Mouse (Mus musculus): ENCODE measurements around the gene Zyx. TPM values are rescaled to one million over a fixed set of nuclear protein-coding genes. Genes with fewer than 3 reads are reported as not detected.
A peak's percentile ranks its signal among the peaks of the same experiment; 100 is the strongest.

Gene Zyx
- polyA plus RNA-seq, 1 experiment from 2014 or later: 54.9 TPM

DNA sequence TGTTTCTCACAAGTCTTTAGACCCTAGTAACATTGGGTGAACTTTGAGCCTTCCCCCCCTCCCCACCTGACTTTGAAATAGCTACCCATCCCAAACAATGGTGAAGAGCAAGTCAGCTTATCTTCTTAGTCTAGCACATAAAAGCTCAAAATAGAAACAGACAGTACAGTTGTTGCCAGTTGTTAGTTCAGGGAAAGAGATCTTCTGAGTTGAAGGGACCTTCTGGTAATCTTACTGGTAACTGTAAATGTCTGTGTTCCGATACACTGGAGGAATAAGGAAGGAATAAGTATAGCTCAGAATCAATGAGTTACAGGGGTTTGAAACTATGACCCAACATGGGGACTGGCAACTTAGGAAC, 3.0 kb downstream of the Zyx start:
- no peak for ATAC-seq (replicated peaks)
- Histone ChIP-seq H3K27ac (no peak overlapping the region), H3K36me3 (replicated peaks) (peaks cover under 1% of the 10 kb centered on the region; the same call in 1 of the 2 replicates), H3K4me1 (peaks cover 38% of the 10 kb centered on the region), H3K4me3 (no peak overlapping the region), H3K4me2 (0 out of 2 replicates have a peak overlapping the region, but pooled peaks have one; percentile 95), H3K9ac (no peak overlapping the region), H3K9me3 (no peaks in the 10 kb centered on the region), H3K27me3 (replicated peaks) (no peaks in the 10 kb centered on the region)
- 92% methylated on average over 1 of the region's 1 CpGs for WGBS

GRCm38 (mm10) chr6:42353180-42353579, 3.8 kb downstream of the Zyx start:
- Histone ChIP-seq H3K9ac (no peak overlapping the region), H3K27me3 (replicated peaks) (no peaks in the 10 kb centered on the region), H3K27ac (no peak overlapping the region), H3K4me1 (peaks cover 38% of the 10 kb centered on the region), H3K36me3 (replicated peaks) (peaks cover 7% of the 10 kb centered on the region), H3K9me3 (no peaks in the 10 kb centered on the region), H3K4me3 (no peak overlapping the region), H3K4me2 (no peak overlapping the region)
- 82% methylated on average over 8 of the region's 8 CpGs for WGBS
- ATAC-seq (replicated peaks): no peak

DNA sequence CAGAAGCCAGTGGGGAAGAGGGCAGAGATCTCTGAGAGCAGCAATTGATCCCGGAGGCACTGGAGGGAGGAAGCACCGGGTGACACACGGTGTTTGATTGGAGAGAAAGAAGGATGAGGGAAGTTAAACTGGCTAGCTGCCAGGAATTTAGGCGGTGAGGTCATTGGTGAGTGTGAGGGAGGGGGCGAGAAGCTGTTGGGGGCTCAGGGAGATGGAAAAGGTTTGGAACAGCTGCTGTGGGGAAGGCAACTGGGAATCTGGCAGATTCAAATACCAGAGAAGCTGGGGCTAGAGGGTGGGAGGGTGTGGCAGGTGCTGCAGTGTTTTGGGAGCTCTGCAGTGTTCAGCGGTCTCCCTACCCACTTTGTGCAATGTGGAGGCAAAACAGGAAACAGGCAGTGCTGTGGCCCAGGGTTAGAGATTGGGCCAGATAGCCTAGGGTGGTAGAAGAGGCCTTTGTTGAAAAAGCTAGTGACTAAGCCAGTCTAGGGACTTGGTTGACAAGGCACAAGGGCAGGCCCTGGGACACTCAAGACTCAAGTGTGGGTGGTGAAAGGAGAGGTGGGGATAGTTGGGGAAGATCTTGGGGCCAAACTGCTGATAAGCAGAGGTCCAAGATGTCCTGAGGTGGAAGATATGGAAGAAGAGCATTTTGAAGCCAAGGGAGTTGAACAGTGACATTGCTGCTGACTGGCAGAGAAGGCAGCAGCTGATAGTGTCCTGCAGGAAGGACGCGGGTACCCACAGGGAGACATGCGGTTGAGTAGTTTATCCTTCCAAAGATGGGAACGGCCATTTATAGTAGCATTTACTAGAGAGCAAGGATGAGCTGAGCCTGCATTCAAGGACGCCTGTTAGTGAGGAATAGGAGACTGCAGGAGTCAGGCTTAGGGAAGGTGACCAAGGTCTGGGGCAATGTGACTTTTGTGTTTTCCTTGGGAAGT, 4.9 kb downstream of the Zyx start:
- Histone ChIP-seq H3K27me3 (replicated peaks) (no peaks in the 10 kb centered on the region), H3K9ac (no peak overlapping the region), H3K36me3 (replicated peaks) (peaks cover 15% of the 10 kb centered on the region), H3K27ac (no peak overlapping the region), H3K4me3 (no peak overlapping the region), H3K9me3 (no peaks in the 10 kb centered on the region), H3K4me2 (no peak overlapping the region), H3K4me1 (peaks cover 30% of the 10 kb centered on the region)
- WGBS: 61% methylated on average over 11 of the region's 11 CpGs
- ATAC-seq (replicated peaks): no peak

DNA sequence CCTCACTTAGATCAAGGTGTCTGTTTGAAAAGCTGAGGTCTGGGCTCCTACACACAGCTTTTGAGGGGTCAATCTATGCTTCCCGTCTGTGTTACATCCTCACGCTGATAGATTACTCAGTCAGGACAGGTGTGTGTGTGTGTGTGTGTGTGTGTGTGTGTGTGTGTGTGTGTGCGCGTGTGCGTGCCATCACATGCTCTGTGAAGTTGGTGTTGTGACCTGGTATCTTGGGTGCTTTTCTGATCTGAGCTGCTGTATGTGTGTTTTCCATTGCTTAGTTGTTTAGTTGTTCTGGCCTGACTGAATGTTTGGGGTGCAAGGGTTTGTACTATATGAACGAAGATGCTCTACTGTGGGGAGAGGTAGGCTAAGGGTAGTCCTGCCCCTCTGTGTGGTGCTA, 5.9 kb downstream of the Zyx start:
- Histone ChIP-seq H3K9ac (no peak overlapping the region), H3K4me1 (peaks cover 30% of the 10 kb centered on the region), H3K27ac (no peak overlapping the region), H3K4me2 (no peak overlapping the region), H3K9me3 (no peaks in the 10 kb centered on the region), H3K36me3 (replicated peaks) (peaks cover 16% of the 10 kb centered on the region), H3K27me3 (replicated peaks) (no peaks in the 10 kb centered on the region), H3K4me3 (no peak overlapping the region)
- ATAC-seq (replicated peaks): no peak
- WGBS: 97% methylated on average over 6 of the region's 6 CpGs

DNA sequence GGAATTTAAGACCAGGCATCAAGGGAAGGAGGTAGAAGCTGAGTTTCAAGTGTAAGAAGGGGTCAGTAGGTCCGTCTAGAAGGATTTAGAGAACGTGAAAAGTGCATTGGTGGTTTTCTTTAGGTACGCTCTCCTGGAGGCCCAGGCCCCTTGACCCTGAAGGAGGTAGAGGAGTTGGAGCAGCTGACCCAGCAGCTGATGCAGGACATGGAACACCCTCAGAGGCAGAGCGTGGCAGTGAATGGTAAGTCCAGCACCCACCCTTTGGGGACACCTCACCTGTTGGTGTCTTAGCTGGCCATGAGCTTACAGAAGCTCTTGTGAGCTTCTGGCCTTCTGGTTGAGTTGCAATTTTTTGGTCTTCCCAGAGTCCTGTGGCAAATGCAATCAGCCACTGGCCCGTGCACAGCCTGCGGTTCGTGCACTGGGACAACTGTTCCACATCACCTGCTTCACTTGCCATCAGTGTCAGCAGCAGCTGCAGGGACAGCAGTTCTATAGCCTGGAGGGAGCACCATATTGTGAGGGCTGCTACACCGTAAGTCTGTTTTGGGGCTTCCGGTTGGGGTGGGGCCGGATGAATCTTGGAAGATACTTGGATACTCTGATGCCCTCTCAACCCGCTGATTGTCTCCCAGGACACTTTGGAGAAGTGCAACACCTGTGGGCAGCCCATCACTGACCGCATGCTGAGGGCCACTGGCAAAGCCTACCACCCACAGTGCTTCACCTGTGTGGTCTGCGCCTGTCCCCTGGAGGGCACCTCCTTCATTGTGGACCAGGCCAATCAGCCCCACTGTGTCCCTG, 6.6 kb downstream of the Zyx start:
- WGBS: 94% methylated on average over 13 of the region's 13 CpGs

DNA sequence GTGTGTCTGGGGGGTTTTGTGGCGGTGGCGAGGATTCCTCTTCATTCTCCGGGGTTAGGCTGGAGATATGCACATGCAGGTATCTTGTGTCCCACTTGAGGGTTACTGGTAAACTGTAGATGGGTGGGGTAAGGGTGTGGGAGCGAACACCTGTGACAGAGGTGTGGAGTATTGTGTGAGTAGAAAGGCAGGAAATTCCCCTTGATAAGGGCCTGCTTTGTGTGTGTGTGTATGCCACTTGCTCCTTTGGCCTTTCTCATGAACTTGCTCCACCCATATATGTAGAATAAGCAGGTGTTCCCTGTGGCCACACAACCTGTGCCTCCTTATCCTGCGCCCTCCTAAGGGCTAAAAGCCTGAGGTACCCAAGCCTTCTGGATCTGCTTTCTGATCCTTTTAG, 7.5 kb downstream of the Zyx start:
- Histone ChIP-seq H3K4me1 (peaks cover 16% of the 10 kb centered on the region), H3K9ac (no peak overlapping the region), H3K9me3 (no peaks in the 10 kb centered on the region), H3K27me3 (replicated peaks) (no peaks in the 10 kb centered on the region), H3K4me3 (no peak overlapping the region), H3K36me3 (replicated peaks) (peaks cover 16% of the 10 kb centered on the region), H3K4me2 (no peak overlapping the region), H3K27ac (no peak overlapping the region)
- 97% methylated on average over 5 of the region's 5 CpGs for WGBS
- ATAC-seq (replicated peaks): no peak

More for the DNA sequence above, 6.6 kb downstream of the Zyx start:
- ATAC-seq (replicated peaks): no peak
- Histone ChIP-seq H3K4me2 (no peak overlapping the region), H3K9me3 (no peaks in the 10 kb centered on the region), H3K4me3 (no peak overlapping the region), H3K4me1 (peaks cover 25% of the 10 kb centered on the region), H3K36me3 (replicated peaks) (peaks cover 16% of the 10 kb centered on the region), H3K9ac (no peak overlapping the region), H3K27ac (no peak overlapping the region), H3K27me3 (replicated peaks) (no peaks in the 10 kb centered on the region)

DNA sequence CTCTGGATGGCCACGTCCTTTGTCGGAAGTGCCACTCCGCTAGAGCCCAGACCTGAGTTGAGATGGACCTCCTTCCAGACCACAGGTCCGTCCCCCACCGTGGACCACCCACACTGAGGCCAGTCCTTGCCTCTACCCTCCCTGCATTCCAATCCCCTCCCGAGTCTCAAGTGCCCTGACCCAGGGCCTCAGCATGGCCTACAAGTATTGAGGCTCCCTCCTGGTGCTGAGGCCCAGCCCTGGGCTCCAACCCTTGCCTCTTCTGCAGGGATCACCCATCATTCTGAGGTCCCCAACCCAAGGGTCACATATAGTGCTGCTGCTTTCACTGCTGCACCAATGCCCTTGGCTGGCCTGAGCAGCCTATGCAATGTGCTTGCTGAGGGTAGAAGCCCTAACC, 8.5 kb downstream of the Zyx start:
- Histone ChIP-seq H3K4me3 (no peak overlapping the region), H3K9me3 (no peaks in the 10 kb centered on the region), H3K4me2 (no peak overlapping the region), H3K27ac (no peak overlapping the region), H3K9ac (no peak overlapping the region), H3K4me1 (peaks cover 11% of the 10 kb centered on the region), H3K27me3 (replicated peaks) (no peaks in the 10 kb centered on the region), H3K36me3 (replicated peaks) (peaks cover 16% of the 10 kb centered on the region)
- WGBS: 61% methylated on average over 6 of the region's 6 CpGs
- ATAC-seq (replicated peaks): no peak

DNA sequence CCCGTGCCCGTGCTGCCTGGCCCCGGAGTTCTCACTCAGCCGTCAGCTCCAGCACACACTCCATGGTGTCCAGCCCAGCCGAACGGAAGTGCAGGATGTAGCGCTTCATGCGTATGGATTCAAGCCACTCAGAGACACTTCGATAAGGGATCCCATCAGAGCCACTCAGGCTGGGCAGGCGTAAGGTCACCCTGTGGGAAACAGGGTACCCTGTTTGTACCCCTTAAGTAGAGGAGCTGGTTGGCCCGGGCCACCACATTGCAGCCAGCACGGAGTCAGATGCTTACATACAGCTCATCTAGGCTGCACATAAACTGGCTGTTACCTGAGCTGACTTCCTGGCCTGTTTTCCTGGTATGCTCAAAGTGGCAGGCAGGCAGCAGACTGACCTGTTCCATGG, 9.5 kb downstream of the Zyx start:
- no peak overlapping the region for H3K4me2 ChIP-seq
- no peak overlapping the region for H3K27ac ChIP-seq
- H3K9ac ChIP-seq: no peak overlapping the region
- no peaks in the 10 kb centered on the region for H3K9me3 ChIP-seq
- H3K4me1 ChIP-seq: peaks cover 5% of the 10 kb centered on the region
- peaks cover 16% of the 10 kb centered on the region for H3K36me3 ChIP-seq (replicated peaks)
- H3K27me3 ChIP-seq (replicated peaks): no peaks in the 10 kb centered on the region
- WGBS: 93% methylated on average over 12 of the region's 12 CpGs
- H3K4me3 ChIP-seq: no peak overlapping the region
- ATAC-seq (replicated peaks): no peak

- ATAC-seq (replicated peaks): no peak
- no peak overlapping the region for H3K4me2 ChIP-seq
Measured at GRCm38 (mm10) chr6:42359364-42360147, 10.1 kb downstream of the Zyx start.

GRCm38 (mm10) chr6:42360231-42360840, 10.9 kb downstream of the Zyx start:
- no peaks in the 10 kb centered on the region for H3K27me3 ChIP-seq (replicated peaks)
- no peaks in the 10 kb centered on the region for H3K9me3 ChIP-seq

More at GRCm38 (mm10) chr6:42359364-42360147, 10.1 kb downstream of the Zyx start:
- no peak overlapping the region for H3K9ac ChIP-seq
- no peaks in the 10 kb centered on the region for H3K9me3 ChIP-seq
- 75% methylated on average over 9 of the region's 9 CpGs for WGBS
- H3K36me3 ChIP-seq (replicated peaks): peaks cover 16% of the 10 kb centered on the region
- no peak overlapping the region for H3K27ac ChIP-seq
- H3K4me3 ChIP-seq: no peak overlapping the region
- H3K27me3 ChIP-seq (replicated peaks): no peaks in the 10 kb centered on the region
- no peaks in the 10 kb centered on the region for H3K4me1 ChIP-seq

DNA sequence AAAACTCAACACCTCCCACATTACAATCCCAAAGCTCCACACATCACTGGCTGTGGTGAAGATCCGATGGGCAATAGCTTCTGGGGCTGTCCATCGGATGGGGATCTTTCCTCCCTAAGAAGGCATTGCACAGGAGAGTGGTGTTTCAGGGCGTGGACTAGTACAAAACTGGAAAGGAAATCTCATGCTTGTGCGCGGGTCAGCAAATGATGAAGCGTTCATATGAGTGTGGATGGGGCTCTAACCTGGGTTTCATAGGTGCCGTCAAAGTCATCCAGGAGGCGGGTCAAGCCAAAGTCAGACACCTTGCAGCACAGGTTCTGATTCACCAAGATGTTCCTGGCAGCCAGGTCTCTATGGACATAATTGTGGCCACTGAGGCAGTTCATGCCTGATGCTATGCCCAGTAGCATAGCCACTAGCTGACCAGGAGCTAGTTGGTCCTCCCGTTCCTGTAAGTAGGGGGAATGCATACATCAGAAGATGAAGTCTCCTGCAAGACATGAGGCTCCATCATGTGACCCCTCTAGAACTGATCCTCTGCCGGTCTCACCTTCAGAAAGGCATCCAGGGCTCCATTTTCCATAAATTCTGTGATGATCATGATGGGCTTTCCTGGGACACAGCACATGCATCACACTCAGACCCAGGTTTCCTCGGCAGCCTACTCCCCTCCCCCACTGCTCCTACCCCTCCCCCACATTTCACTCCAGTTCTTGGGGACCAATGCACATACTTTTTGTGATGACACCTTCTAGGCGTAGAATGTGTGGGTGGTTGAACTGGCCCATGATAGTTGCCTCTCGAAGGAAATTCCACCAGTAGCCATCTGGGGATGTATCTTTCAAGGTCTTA, 11.8 kb downstream of the Zyx start:
- Histone ChIP-seq H3K9me3 (no peaks in the 10 kb centered on the region), H3K4me3 (no peak overlapping the region), H3K36me3 (replicated peaks) (peaks cover 16% of the 10 kb centered on the region), H3K27me3 (replicated peaks) (no peaks in the 10 kb centered on the region), H3K27ac (no peak overlapping the region), H3K4me2 (no peak overlapping the region), H3K9ac (no peak overlapping the region), H3K4me1 (no peaks in the 10 kb centered on the region)
- ATAC-seq (replicated peaks): no peak
- 97% methylated on average over 13 of the region's 13 CpGs for WGBS

More at GRCm38 (mm10) chr6:42360231-42360840, 10.9 kb downstream of the Zyx start:
- WGBS: 92% methylated on average over 6 of the region's 6 CpGs
- no peak for ATAC-seq (replicated peaks)
- H3K36me3 ChIP-seq (replicated peaks): peaks cover 16% of the 10 kb centered on the region
- H3K4me2 ChIP-seq: no peak overlapping the region
- H3K27ac ChIP-seq: no peak overlapping the region
- H3K4me3 ChIP-seq: no peak overlapping the region
- no peak overlapping the region for H3K9ac ChIP-seq
- H3K4me1 ChIP-seq: no peaks in the 10 kb centered on the region
